Mouse (Mus musculus) bone marrow, adult 2 months (tissue): Measurements from ENCODE around the gene Rbm47. TPM values are rescaled to one million over a fixed set of nuclear protein-coding genes. Genes with fewer than 3 reads are reported as not detected.

Experiments used
- H3K27ac ChIP-seq: fragments of 200-500 bp; 2 replicates; pipeline ENCODE4 v1.5.1; 2012; ENCODE audit warnings: low read depth, mild to moderate bottlenecking, control low read depth, inconsistent platforms, low read length; ENCODE audit not compliant: control insufficient read depth, poor library complexity, insufficient read depth
- H3K4me1 ChIP-seq: fragments of 200-500 bp; 2 replicates; pipeline ENCODE4 v1.6.1; 2011; ENCODE audit warnings: low read length; ENCODE audit not compliant: control insufficient read depth, insufficient read depth
- H3K4me3 ChIP-seq: fragments of 200-500 bp; replicated peaks from 2 replicates; pipeline ENCODE3; 2011; ENCODE audit warnings: mild to moderate bottlenecking, low read depth, low read length, control low read depth; ENCODE audit not compliant: control insufficient read depth
- CTCF ChIP-seq: fragments of 200-500 bp; IDR thresholded peaks from 2 replicates; pipeline ENCODE4 v1.5.1; 2011; ENCODE audit warnings: low read length, control low read depth; ENCODE audit not compliant: control insufficient read depth, insufficient read depth
- POLR2A ChIP-seq: fragments of 200-500 bp; IDR thresholded peaks from 2 replicates; pipeline ENCODE4 v1.6.1; 2011; ENCODE audit warnings: low read depth, mild to moderate bottlenecking, control low read depth, low read length, borderline replicate concordance; ENCODE audit not compliant: control insufficient read depth
- WGBS: fragments of 180-500 bp; shearing (Covaris S2); methylation state at CpG from one replicate; pipeline ENCODE4 v1.1.7; 2018; 5-methylcytosine and 5-hydroxymethylcytosine counted together
- polyA plus RNA-seq: library from polyadenylated mRNA; stranded (reverse); fragments of >200 nt; gene quantifications from 2 replicates; pipeline ENCODE4 v1.2.4, GENCODE M21; 2011; ENCODE audit warnings: low replicate concordance; ENCODE audit not compliant: missing spikeins, insufficient read depth, insufficient read length

Gene Rbm47
- polyA plus RNA-seq, 1 experiment: 4.9 TPM

DNA sequence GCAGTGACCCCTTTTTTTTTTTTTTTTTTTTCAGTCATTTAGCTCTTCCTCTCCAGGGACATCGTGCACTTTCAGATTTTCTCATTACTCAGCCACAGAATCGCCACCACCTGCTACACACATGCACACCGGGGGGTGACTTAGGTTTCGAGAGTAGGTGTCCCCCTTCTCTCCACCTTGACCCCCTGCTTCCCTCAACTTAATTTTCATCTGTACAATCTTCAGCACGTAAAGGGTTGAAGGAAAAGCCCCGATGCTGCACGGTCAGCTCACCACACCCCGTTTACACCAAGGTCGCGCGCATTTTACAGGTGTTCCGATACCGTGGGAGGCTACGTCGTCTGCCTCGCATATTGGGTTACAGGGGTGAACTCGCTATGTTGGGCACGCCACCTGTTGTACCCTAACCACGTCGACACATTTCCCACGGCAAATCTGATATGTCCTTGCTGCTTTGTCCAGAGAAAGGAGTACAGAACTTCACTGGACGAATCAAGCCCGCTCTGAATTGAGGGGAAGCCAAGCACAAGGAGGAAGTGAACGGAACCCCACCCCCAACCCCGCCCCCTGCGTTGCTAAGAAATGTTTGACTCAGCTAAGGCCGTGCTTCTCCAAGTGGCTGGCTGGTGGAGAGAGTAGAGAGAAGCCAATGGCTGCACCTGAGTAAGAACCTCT lies 103.3 kb downstream of the Rbm47 start:
- WGBS: 1% methylated on average over 27 of the region's 27 CpGs
- H3K4me1 ChIP-seq: peaks cover 7% of the 10 kb centered on the region; the same call in 1 of the 2 replicates

DNA sequence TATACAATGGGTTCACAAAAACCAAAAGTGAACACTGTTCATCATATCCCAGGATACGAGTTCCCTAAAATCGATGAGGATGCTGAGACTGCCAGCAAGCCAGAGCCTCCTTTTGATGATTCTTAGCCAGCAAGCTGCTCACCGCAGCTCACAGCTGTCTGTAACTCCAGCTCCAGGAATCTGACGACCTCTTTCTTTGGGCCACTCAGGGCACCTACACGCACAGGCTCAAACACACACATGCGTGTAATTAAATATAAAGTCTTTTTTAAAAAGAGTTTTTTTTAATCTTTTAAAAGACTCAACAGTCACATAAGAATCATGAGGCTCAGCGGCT lies 103.8 kb downstream of the Rbm47 start:
- TF ChIP-seq CTCF (no peak), POLR2A (no peak)
- Histone ChIP-seq H3K27ac (no peak overlapping the region), H3K4me1 (peaks cover 5% of the 10 kb centered on the region; the same call in 1 of the 2 replicates), H3K4me3 (peak overlapping the region; percentile 37)
- WGBS: 10% methylated on average over 7 of the region's 7 CpGs

More for the DNA sequence above, 103.3 kb downstream of the Rbm47 start:
- TF ChIP-seq CTCF (no peak), POLR2A (no peak)
- Histone ChIP-seq H3K27ac (peak overlapping the region; percentile 72), H3K4me3 (peak overlapping the region; percentile 79)

DNA sequence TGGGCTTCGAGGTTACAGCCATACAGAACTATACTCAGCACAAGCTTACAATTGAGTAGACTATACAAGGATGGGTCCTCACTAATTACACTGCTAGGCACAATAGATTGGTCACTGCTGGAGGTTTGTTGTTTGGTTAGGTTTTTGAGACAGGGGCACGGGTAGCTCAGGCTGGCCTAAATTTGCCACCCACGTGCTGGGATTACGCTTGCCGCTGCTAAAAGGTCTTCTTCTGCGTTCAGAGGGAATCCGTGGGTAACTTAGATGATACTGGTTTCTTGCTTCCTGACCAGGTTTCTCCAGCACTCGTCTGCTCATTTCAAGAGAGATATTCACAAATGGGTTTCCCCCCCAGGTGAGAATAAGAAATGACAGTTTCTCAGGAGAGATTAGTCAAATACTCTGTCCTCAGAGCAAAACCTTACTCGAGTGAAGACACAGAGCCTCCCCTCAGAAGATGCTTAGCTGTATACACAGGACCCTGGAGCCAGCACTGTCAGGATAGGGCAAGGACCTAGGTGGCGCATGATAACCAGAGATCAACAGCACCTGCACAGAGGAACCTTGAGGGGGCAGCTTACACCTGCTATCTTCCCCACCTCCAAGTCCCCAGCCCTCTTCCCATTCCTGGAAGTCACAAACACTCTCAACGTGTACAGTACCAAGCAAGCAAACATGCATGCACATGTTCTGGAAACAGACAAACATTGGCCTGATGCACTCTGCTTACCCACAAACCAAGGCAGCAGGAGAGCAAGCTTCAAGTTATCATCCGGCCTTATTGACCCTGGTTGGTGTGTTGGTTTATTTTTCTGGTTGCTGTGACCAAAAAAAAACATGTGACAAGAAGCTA lies 104.6 kb downstream of the Rbm47 start:
- Histone ChIP-seq H3K4me1 (peaks cover 5% of the 10 kb centered on the region; the same call in 1 of the 2 replicates), H3K27ac (no peak overlapping the region), H3K4me3 (no peak overlapping the region)
- TF ChIP-seq POLR2A: no peak
- no peak; the same call in 1 of the 2 replicates for TF ChIP-seq CTCF
- WGBS: 74% methylated on average over 12 of the region's 12 CpGs

DNA sequence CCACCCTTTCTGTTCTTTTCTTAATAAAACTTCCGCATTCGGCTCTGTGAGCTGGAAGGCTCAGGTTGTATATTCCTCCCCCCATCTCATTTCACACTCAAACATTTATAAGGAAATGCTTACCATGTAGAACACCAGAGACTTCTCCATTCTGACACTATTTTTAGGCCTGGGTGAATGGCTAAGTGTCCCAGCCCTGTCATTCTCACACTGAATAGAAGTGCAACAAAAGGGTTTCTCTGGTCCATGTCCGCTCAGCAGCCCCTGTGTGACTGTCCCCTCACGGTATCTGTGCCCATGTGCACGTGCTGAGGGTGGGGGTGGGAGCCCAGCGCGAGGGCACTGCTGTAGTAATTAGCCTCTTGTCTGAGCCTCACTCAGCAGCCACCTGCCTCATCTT lies 105.7 kb downstream of the Rbm47 start:
- 5% methylated on average over 7 of the region's 7 CpGs for WGBS
- TF ChIP-seq POLR2A: 0 out of 2 replicates have a peak, but pooled peaks have one; percentile 24
- TF ChIP-seq CTCF: no peak
- Histone ChIP-seq H3K4me1 (peaks cover 7% of the 10 kb centered on the region; the same call in 1 of the 2 replicates), H3K4me3 (no peak overlapping the region), H3K27ac (peak overlapping the region; percentile 69)

DNA sequence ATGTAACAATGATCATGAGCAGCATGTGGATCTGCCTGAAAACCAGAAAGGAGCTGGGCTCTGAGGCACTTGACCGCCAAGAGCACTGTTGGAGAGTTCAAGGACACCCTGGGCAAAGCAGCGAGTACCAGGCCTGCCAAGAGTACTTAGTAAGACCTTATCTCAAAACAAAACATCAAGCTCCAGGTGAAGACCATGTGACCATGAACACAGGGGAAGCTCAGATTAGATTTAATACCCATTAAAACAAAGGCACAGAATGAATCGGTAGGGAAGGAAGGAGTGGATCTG lies 110.0 kb downstream of the Rbm47 start:
- whole genome bisulfite sequencing: 72% methylated on average over 3 of the region's 3 CpGs
- no peak overlapping the region for H3K27ac ChIP-seq
- no peak overlapping the region for H3K4me3 ChIP-seq

DNA sequence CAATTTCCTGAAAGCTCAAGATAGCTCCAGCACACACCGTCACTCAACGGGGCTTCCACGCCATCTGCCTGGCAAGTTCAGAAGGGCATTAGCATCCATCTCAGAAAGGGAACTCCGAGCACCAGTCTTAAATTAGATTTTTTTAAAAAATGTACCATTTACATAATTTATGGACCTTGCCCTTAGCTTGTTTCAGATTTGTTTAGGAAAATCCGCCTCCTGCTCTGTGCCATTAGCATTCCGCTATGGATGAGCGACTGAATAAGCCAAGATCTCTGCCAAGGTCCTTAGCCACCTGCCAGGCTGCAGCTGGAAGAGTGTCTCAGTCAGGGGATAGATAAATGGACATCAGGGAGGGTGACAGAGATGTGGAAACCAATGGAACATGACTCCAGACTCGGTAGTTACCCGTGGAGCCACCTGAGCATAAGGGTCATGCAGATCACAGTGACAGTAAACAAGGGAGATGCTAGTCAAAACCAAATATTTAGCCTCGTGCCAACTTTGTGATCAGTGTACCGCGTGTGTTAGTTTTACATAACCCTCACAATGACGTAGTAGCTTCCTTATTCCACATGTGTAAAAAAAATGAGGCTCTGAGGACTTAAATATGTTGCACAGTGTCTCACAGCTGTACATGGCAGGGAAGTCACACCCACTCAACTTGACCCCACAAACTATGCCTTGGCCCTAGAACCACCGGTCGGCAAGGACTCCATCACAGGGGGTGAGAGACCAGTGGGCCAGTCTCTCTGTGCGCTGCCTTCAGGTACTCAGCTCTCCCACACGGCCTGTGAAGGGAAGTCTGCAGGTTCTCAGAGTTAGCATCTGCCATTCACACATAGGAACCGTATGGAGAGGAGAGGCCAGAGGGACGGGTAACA lies 110.6 kb downstream of the Rbm47 start:
- no peak for TF ChIP-seq POLR2A
- TF ChIP-seq CTCF: no peak
- Histone ChIP-seq H3K4me1 (peaks cover 2% of the 10 kb centered on the region; the same call in 1 of the 2 replicates), H3K27ac (no peak overlapping the region), H3K4me3 (no peak overlapping the region)
- WGBS: 73% methylated on average over 19 of the region's 19 CpGs

More for the DNA sequence above, 110.0 kb downstream of the Rbm47 start:
- no peak for TF ChIP-seq POLR2A
- no peak for TF ChIP-seq CTCF
- H3K4me1 ChIP-seq: peaks cover 4% of the 10 kb centered on the region; the same call in 1 of the 2 replicates

DNA sequence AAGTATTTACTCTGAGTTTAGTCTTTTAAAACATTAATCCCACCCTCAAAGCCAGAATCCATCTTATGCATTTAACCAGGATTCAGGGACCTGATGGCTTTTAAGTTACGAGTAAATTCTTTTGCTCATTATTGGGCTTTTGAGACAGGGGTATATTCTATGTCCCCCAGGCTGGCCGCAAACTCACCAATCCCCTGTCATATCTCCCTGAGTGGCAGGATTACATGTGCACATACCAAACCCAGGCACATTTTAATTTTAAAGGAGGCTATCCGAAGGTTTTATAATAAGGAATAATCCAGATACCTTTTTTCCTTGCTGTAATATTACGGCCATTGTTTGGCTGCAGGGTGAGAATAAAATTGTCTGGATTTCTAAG lies 111.3 kb downstream of the Rbm47 start:
- H3K4me3 ChIP-seq: no peak overlapping the region
- TF ChIP-seq POLR2A (no peak), CTCF (no peak)
- H3K27ac ChIP-seq: no peak overlapping the region
- H3K4me1 ChIP-seq: peaks cover 2% of the 10 kb centered on the region; the same call in 1 of the 2 replicates
- WGBS: 85% methylated on average over 4 of the region's 4 CpGs

DNA sequence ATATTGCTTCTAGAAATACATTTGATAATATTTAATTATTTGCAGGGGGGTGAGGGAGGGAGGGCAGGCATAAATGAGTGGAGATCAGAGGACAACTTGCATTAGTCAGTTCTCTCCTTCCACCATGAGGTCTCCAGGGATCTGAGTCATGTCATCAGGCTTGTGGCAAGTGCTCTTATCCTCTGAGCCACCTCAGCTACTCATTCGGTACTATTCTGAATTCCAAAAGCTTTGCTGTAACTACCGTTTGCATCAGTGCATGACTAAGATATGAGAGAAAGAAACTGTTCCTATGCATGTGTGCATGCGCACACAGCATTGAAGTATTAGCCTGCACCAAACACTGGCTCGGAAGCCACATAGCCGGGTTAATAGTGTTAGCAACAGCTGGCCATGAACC lies 114.1 kb downstream of the Rbm47 start:
- WGBS: 84% methylated on average over 5 of the region's 5 CpGs
- Histone ChIP-seq H3K4me3 (no peak overlapping the region), H3K27ac (no peak overlapping the region), H3K4me1 (peaks cover 2% of the 10 kb centered on the region; the same call in 1 of the 2 replicates)
- no peak for TF ChIP-seq CTCF
- TF ChIP-seq POLR2A: no peak
